Mouse (Mus musculus) CD4-positive, CD25-positive, alpha-beta regulatory T cell, adult 2 months (primary cell): ENCODE data around the gene Foxred2.

ENCODE experiments used
- DNase-seq: peaks from one replicate; pipeline ENCODE4 v3.0.0-alpha.2; 2012; ENCODE audit warnings: low read depth, low spot score

The Foxred2 gene

GRCm38 (mm10) chr15:77956404-77956901 is at the start of gene Foxred2:
TSS of gene Foxred2 (minus strand) at chr15:77956722.
- peak; percentile 96 for DNase-seq

GRCm38 (mm10) chr15:78003929-78004328 is 47.4 kb upstream of the Foxred2 start:
- DNase-seq, result no peak

GRCm38 (mm10) chr15:78001400-78001799 is 44.9 kb upstream of the Foxred2 start:
- DNase-seq, result no peak

- DNase-seq, result no peak
Observed at GRCm38 (mm10) chr15:77988541-77988940, 32.0 kb upstream of the Foxred2 start.

- no peak for DNase-seq
Observed at GRCm38 (mm10) chr15:77983391-77983790, 26.9 kb upstream of the Foxred2 start.

- peak; percentile 70 for DNase-seq
Observed at GRCm38 (mm10) chr15:77982195-77982939, 25.8 kb upstream of the Foxred2 start.

GRCm38 (mm10) chr15:77981181-77981680 is 24.7 kb upstream of the Foxred2 start:
- no peak for DNase-seq

- no peak for DNase-seq
Observed at GRCm38 (mm10) chr15:77979427-77979865, 22.9 kb upstream of the Foxred2 start.

- no peak for DNase-seq
Observed at GRCm38 (mm10) chr15:77977663-77978062, 21.1 kb upstream of the Foxred2 start.

GRCm38 (mm10) chr15:77974165-77974841 is 17.8 kb upstream of the Foxred2 start:
- no peak for DNase-seq

- peak; percentile 98 for DNase-seq
Observed at GRCm38 (mm10) chr15:77970470-77971292, 14.2 kb upstream of the Foxred2 start, which contains the start of gene Eif3d. TSS of gene Eif3d (minus strand) at chr15:77970813.

GRCm38 (mm10) chr15:77969940-77970469 is 13.5 kb upstream of the Foxred2 start:
- no peak for DNase-seq

- DNase-seq, result peak; percentile 18
Observed at GRCm38 (mm10) chr15:77965117-77965528, 8.6 kb upstream of the Foxred2 start.

- DNase-seq, result no peak
Observed at GRCm38 (mm10) chr15:77962447-77962846, 5.9 kb upstream of the Foxred2 start.

- no peak for DNase-seq
Observed at GRCm38 (mm10) chr15:77960693-77961092, 4.2 kb upstream of the Foxred2 start.

GRCm38 (mm10) chr15:77958071-77958470 is 1.5 kb upstream of the Foxred2 start:
- DNase-seq, result no peak

GRCm38 (mm10) chr15:77957625-77958024 is 1.1 kb upstream of the Foxred2 start:
- DNase-seq, result no peak

GRCm38 (mm10) chr15:77955440-77956403 is 800 bp downstream of the Foxred2 start:
- DNase-seq, result peak; percentile 39

GRCm38 (mm10) chr15:77954362-77954761 is 2.2 kb downstream of the Foxred2 start:
- DNase-seq, result no peak

GRCm38 (mm10) chr15:77952921-77953320 is 3.6 kb downstream of the Foxred2 start:
- DNase-seq, result no peak
